ENCODE assay signal across 8 mouse cellular contexts in the genomic region with DNA sequence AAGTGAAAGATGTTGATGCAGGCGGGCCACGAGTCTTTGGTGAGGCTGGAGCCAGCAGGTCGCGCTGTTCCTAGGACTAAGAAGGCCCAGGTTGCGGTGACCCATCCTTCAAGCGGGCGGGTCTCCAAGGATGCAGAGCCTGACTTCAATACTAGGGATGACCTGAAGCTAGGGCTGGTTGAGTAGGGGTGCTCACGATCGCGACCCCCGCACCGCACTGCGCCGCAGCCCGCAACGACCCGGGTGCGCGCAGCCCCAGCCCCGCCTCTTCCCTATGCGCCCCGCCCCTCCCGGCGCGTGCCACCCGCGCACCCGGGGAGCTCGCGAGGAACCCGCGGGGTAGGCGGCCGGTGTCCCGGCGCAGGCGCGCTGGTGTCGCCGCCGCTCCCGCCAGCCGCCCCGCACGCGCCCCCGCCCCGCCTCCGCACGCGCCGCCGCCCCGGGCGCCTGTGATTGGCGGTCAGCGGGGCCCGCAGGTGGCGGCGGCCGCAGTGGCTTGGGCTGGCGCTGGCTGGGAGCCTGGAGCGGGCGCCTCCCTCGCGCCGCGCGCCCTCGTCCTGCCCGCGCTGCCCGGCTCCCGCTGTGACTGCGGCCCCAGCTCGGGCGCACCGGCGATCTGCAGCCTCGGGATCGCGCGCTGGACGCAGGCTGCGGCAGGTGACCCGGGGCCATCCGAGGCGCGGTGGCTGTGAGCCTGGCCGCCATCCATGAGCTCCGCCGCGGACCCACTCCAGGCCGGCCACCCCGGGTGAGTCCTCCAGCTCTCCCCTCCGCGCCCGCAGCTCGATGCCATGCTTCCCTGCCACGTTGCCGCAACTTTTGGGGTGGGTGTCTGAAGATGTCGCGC. TPM values are rescaled to one million over a fixed set of nuclear protein-coding genes. Genes with fewer than 3 reads are reported as not detected.
A peak's percentile ranks its signal among the peaks of the same experiment; 100 is the strongest.
DNase-seq lines count a peak whose midpoint lies in the region; ATAC-seq lines count a peak whose summit lies in the region.

No protein-coding gene starts in this region.

- 0 out of 2 replicates have a peak overlapping the region, but pooled peaks have one; percentile 21 for H3K27ac ChIP-seq in forebrain, embryonic 14.5 days (ENCODE audit: low read depth, low read length)
- no peak overlapping the region for H3K27ac ChIP-seq in liver, embryonic 12.5 days
- peak overlapping the region; percentile 28; the same call in 1 of the 2 replicates for H3K27ac ChIP-seq in neural tube, embryonic 14.5 days (ENCODE audit: low read depth, low read length)

- peak overlapping the region; percentile 97 for H3K4me2 ChIP-seq in forebrain, embryonic 14.5 days (ENCODE audit: low read length)
- peak overlapping the region; percentile 69 for H3K4me2 ChIP-seq in liver, embryonic 12.5 days
- peak overlapping the region; percentile 95 for H3K4me2 ChIP-seq in neural tube, embryonic 14.5 days (ENCODE audit: low read depth, low read length)

- peaks cover 42% of the 10 kb centered on the region for H3K27me3 ChIP-seq in forebrain, embryonic 14.5 days (replicated peaks; ENCODE audit: control insufficient read depth, insufficient read depth, low read length)
- H3K27me3 ChIP-seq in liver, embryonic 12.5 days (replicated peaks): peaks cover 62% of the 10 kb centered on the region
- H3K27me3 ChIP-seq in neural tube, embryonic 14.5 days (ENCODE audit: control insufficient read depth, insufficient read depth, low read length): peaks cover 26% of the 10 kb centered on the region

- peak; percentile 86 for ATAC-seq in forebrain, embryonic 14.5 days
- no peak for ATAC-seq in liver, embryonic 12.5 days
- peak; percentile 86 for ATAC-seq in neural tube, embryonic 14.5 days (ENCODE audit: low read depth)

- no peaks in the 10 kb centered on the region for H3K36me3 ChIP-seq in forebrain, embryonic 14.5 days (ENCODE audit: control insufficient read depth, insufficient read depth, low read length)
- H3K36me3 ChIP-seq in liver, embryonic 12.5 days: no peaks in the 10 kb centered on the region
- H3K36me3 ChIP-seq in neural tube, embryonic 14.5 days (ENCODE audit: control insufficient read depth, insufficient read depth, low read length): no peaks in the 10 kb centered on the region

- peak overlapping the region; percentile 66 for H3K9ac ChIP-seq in forebrain, embryonic 14.5 days (ENCODE audit: low read length)
- no peak overlapping the region for H3K9ac ChIP-seq in liver, embryonic 12.5 days
- peak overlapping the region; percentile 65 for H3K9ac ChIP-seq in neural tube, embryonic 14.5 days (replicated peaks; ENCODE audit: low read depth, low read length)

- DNase-seq in thymus, postnatal 4 days: peak; percentile 18
- DNase-seq in thymus, postnatal 25 days: no peak
- peak; percentile 71 for DNase-seq in forebrain, embryonic 14.5 days (ENCODE audit: low spot score)
- DNase-seq in heart, postnatal 10 days: peak; percentile 36 to 60
- DNase-seq in kidney, postnatal 36 days: peak; percentile 24 to 55
- DNase-seq in yolk sac, embryonic 10.5 days (ENCODE audit: low spot score): peak; percentile 19

- H3K4me1 ChIP-seq in forebrain, embryonic 14.5 days (ENCODE audit: control insufficient read depth, insufficient read depth, low read length): peaks cover 9% of the 10 kb centered on the region
- H3K4me1 ChIP-seq in liver, embryonic 12.5 days: 0 out of 2 replicates have a peak, but pooled peaks cover 4% of the 10 kb centered on the region
- H3K4me1 ChIP-seq in neural tube, embryonic 14.5 days (ENCODE audit: control insufficient read depth, insufficient read depth, low read length): peaks cover 6% of the 10 kb centered on the region; the same call in 1 of the 2 replicates

- H3K9me3 ChIP-seq in forebrain, embryonic 14.5 days (replicated peaks; ENCODE audit: control insufficient read depth, low read length): no peaks in the 10 kb centered on the region
- 0 out of 2 replicates have a peak, but pooled peaks cover 5% of the 10 kb centered on the region for H3K9me3 ChIP-seq in liver, embryonic 12.5 days (replicated peaks)
- H3K9me3 ChIP-seq in neural tube, embryonic 14.5 days (ENCODE audit: control insufficient read depth, low read length): no peaks in the 10 kb centered on the region

- under 1% methylated on average over 62 of the region's 103 CpGs for WGBS in forebrain, embryonic 14.5 days
- WGBS in liver, embryonic 12.5 days (ENCODE audit: insufficient replicate concordance): 2% methylated on average over 75 of the region's 103 CpGs
- under 1% methylated on average over 80 of the region's 103 CpGs for WGBS in neural tube, embryonic 14.5 days

- H3K4me3 ChIP-seq in forebrain, embryonic 14.5 days (ENCODE audit: low read depth, low read length): peak overlapping the region; percentile 58
- H3K4me3 ChIP-seq in liver, embryonic 12.5 days: peak overlapping the region; percentile 48
- peak overlapping the region; percentile 64 for H3K4me3 ChIP-seq in neural tube, embryonic 14.5 days (ENCODE audit: low read depth, low read length)

- intact Hi-C loops in heart, postnatal 10 days (cut with DNase I): no loop called here

RNA-seq across cellular contexts. Expression of a gene that starts 2.4 kb away (rescaled TPM):
- polyA plus RNA-seq in forebrain, embryonic 14.5 days (2014; fragmentation: Nextera tagmentation; extraction: Ambion mirVana): 0.89 and 1.3 TPM in 2 replicates
- 1 to 10 TPM; 2.3 to 3.8 TPM for total RNA-seq in heart, postnatal 10 days (2021)
- 0.04 TPM in 2 replicates for polyA plus RNA-seq in liver, embryonic 12.5 days (2016; fragmentation: Nextera tagmentation; extraction: Ambion mirVana)
- 5.2 and 6.3 TPM in 2 replicates for polyA plus RNA-seq in neural tube, embryonic 14.5 days (2014; fragmentation: Nextera tagmentation; extraction: Ambion mirVana)
